Mouse (Mus musculus) ES-Bruce4 (cell line): ENCODE results near the gene Ddx17. TPM values are rescaled to one million over a fixed set of nuclear protein-coding genes. Genes with fewer than 3 reads are reported as not detected.

ENCODE experiments used
- H3K27ac ChIP-seq: 2 replicates; pipeline ENCODE4 v1.5.1; 2012; ENCODE audit warnings: low read length, inconsistent platforms; ENCODE audit not compliant: insufficient read depth
- H3K27me3 ChIP-seq: 2 replicates; pipeline ENCODE4 v1.6.1; 2012; ENCODE audit warnings: mild to moderate bottlenecking, low read length, inconsistent platforms; ENCODE audit not compliant: control insufficient read depth, poor library complexity, insufficient read depth, severe bottlenecking
- H3K36me3 ChIP-seq: 2 replicates; pipeline ENCODE4 v1.6.1; 2012; ENCODE audit warnings: inconsistent platforms, mild to moderate bottlenecking, low read length, moderate library complexity; ENCODE audit not compliant: control insufficient read depth, poor library complexity, insufficient read depth, severe bottlenecking
- H3K4me1 ChIP-seq: one replicate; pipeline ENCODE4 v1.8.1; 2011; ENCODE audit warnings: low read length; ENCODE audit not compliant: control insufficient read depth, insufficient read depth
- H3K4me3 ChIP-seq: 2 replicates; pipeline ENCODE4 v1.5.1; 2011; ENCODE audit warnings: low read depth, mild to moderate bottlenecking, low read length
- H3K9ac ChIP-seq: 2 replicates; pipeline ENCODE4 v1.6.1; 2012; ENCODE audit warnings: low read depth, mild to moderate bottlenecking, inconsistent platforms; ENCODE audit not compliant: poor library complexity, severe bottlenecking
- H3K9me3 ChIP-seq: replicated peaks from 2 replicates; pipeline ENCODE4 v1.6.1; 2012; ENCODE audit warnings: mild to moderate bottlenecking, low read length, inconsistent platforms; ENCODE audit not compliant: control insufficient read depth, poor library complexity, insufficient read depth, severe bottlenecking
- CTCF ChIP-seq: IDR thresholded peaks from one replicate; pipeline ENCODE4 v1.8.1; 2011; ENCODE audit warnings: low read depth, low read length
- EP300 ChIP-seq: IDR thresholded peaks from 2 replicates; pipeline ENCODE4 v1.6.1; 2011; ENCODE audit warnings: low read depth, low read length; ENCODE audit not compliant: insufficient read depth
- POLR2A ChIP-seq: IDR thresholded peaks from one replicate; pipeline ENCODE4 v1.8.1; 2011; ENCODE audit warnings: low read length; ENCODE audit not compliant: insufficient read depth
- polyA plus RNA-seq: library from polyadenylated mRNA; stranded (reverse); fragments of >200 nt; gene quantifications from 2 replicates; pipeline ENCODE4 v1.2.4, GENCODE M21; 2011; ENCODE audit warnings: low read depth; ENCODE audit not compliant: missing spikeins, insufficient read depth, insufficient read length

Gene Ddx17
- polyA plus RNA-seq, 1 experiment: 392 TPM

- Histone ChIP-seq H3K4me3 (no peak overlapping the region), H3K9ac (no peak overlapping the region), H3K27me3 (no peaks in the 10 kb centered on the region)
Measured at GRCm38 (mm10) chr15:79562417-79562816, 15.9 kb upstream of the Ddx17 start.

DNA sequence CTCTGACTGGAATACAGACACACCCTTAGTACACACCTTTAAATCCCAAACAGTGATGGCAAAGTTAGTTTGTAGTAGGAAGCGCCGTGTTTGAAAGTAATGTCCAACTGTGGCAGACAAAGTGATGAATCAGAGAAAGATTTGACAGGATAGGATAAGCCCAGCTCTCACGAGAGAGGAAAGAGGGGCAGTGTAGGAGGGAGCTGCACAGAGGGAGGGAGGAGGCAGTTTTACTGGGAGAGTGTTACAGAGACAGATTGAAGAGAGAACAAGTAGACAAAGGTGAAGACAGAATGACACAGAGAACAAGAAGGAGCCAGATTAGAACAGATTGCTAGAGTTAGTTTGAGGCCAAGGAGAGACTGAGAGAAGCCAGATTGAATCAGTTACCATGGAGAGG is 13.1 kb upstream of the Ddx17 start:
- H3K9me3 ChIP-seq: no peaks in the 10 kb centered on the region
- H3K4me1 ChIP-seq: no peaks in the 10 kb centered on the region
- no peak for TF ChIP-seq POLR2A
- no peak for TF ChIP-seq CTCF
- H3K36me3 ChIP-seq: no peaks in the 10 kb centered on the region; the same call in 1 of the 2 replicates
- H3K27ac ChIP-seq: no peak overlapping the region
- H3K9ac ChIP-seq: no peak overlapping the region
- H3K27me3 ChIP-seq: no peaks in the 10 kb centered on the region
- no peak overlapping the region for H3K4me3 ChIP-seq

More at GRCm38 (mm10) chr15:79562417-79562816, 15.9 kb upstream of the Ddx17 start:
- TF ChIP-seq CTCF: no peak
- no peak for TF ChIP-seq EP300
- TF ChIP-seq POLR2A: no peak
- H3K36me3 ChIP-seq: no peaks in the 10 kb centered on the region; the same call in 1 of the 2 replicates
- no peaks in the 10 kb centered on the region for H3K4me1 ChIP-seq
- H3K27ac ChIP-seq: no peak overlapping the region
- H3K9me3 ChIP-seq: no peaks in the 10 kb centered on the region

DNA sequence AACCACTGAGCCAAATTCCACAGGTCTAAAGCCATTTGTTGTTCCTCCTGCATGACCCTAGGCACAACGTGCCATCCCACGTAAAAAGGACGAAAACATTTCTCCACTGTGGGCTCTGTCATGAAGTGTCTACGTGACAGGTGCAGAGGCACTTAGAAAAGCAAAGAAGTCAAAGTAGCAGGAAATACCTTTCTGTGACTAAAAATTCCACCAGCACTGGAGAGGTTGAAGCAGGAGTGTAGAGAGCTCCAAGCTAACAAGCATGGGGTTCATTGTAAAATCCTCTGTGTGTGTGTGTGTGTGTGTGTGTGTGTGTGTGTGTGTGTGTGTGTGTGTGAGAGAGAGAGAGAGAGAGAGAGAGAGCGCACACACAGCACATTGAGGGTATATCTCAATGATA is 6.0 kb upstream of the Ddx17 start:
- no peaks in the 10 kb centered on the region for H3K27me3 ChIP-seq
- H3K4me1 ChIP-seq: no peaks in the 10 kb centered on the region
- no peak overlapping the region for H3K27ac ChIP-seq
- H3K36me3 ChIP-seq: no peaks in the 10 kb centered on the region
- H3K4me3 ChIP-seq: no peak overlapping the region
- H3K9me3 ChIP-seq: no peaks in the 10 kb centered on the region
- H3K9ac ChIP-seq: no peak overlapping the region
- TF ChIP-seq EP300 (no peak), CTCF (no peak), POLR2A (no peak)

- H3K4me3 ChIP-seq: no peak overlapping the region
- H3K9me3 ChIP-seq: no peaks in the 10 kb centered on the region
- no peak for TF ChIP-seq EP300
- no peak for TF ChIP-seq CTCF
- no peak for TF ChIP-seq POLR2A
- peaks cover 15% of the 10 kb centered on the region for H3K36me3 ChIP-seq
- H3K27ac ChIP-seq: no peak overlapping the region
- H3K27me3 ChIP-seq: no peaks in the 10 kb centered on the region
- H3K4me1 ChIP-seq: no peaks in the 10 kb centered on the region
- H3K9ac ChIP-seq: no peak overlapping the region
Measured at GRCm38 (mm10) chr15:79548226-79548625, 1.7 kb upstream of the Ddx17 start.

DNA sequence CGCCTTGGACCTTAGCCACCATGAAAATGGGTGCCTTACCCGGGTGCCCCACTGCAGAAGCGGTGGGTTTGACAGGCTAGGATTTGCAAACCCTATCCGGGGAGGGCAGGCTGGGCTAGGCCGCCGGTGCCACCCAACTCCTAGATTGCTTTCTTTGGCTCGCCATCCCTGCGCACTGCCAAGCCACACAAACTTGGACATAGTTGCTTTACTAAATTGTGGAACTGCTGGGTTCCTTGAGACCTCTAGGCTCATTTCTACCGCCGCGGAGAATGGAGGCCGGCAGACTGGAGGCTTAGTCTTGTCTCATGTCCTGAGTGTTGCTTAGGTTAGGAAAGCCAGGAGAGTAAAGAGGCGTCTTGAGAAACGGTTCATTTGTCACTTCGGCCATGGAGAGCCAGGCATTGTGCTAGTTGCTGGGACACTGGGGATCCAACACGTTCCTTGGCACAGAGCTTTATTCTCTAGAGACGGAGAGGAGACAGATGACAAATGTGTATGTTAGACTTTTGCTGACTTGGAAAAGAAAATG is 814 bp upstream of the Ddx17 start:
- H3K4me3 ChIP-seq: peak overlapping the region; percentile 73
- H3K9ac ChIP-seq: peak overlapping the region; percentile 81
- H3K36me3 ChIP-seq: peaks cover 23% of the 10 kb centered on the region
- no peaks in the 10 kb centered on the region for H3K9me3 ChIP-seq
- peak overlapping the region; percentile 70 for H3K27ac ChIP-seq
- no peaks in the 10 kb centered on the region for H3K4me1 ChIP-seq
- TF ChIP-seq CTCF (no peak), EP300 (no peak), POLR2A (no peak)
- no peaks in the 10 kb centered on the region for H3K27me3 ChIP-seq

DNA sequence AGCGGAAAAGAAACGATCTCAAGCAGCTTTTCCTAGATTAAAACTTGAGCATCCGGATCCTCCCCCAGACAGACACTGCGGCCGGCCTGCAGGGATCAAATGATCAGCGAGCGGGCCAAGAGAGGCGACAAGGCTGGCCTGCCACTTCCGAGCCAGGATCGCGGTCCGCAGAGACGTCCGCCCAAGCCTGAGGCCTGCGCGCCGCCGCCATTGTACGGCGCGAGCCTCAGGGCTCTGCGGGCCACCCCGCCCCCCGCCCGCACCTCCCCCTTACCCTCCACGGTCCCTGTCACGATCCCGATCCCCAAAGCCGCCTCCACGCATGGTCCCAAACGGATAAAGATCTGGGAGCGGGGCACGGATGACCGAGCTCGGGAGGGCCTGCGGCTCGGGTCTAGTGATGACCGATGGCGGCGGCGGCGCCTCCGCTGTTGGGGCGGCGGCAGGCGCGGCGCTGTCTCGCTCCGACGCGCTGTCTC is 581 bp downstream of the Ddx17 start:
- H3K27ac ChIP-seq: peak overlapping the region; percentile 56
- H3K36me3 ChIP-seq: peaks cover 35% of the 10 kb centered on the region
- peak overlapping the region; percentile 89 for H3K9ac ChIP-seq
- no peaks in the 10 kb centered on the region for H3K9me3 ChIP-seq
- TF ChIP-seq POLR2A (no peak), CTCF (no peak), EP300 (no peak)
- no peaks in the 10 kb centered on the region for H3K27me3 ChIP-seq
- peak overlapping the region; percentile 80 for H3K4me3 ChIP-seq
- H3K4me1 ChIP-seq: no peaks in the 10 kb centered on the region
